ENCODE assay signal across 15 mouse cellular contexts in genomic region chr1:59439252-59439651, GRCm38 (mm10). TPM values are rescaled to one million over a fixed set of nuclear protein-coding genes. Genes with fewer than 3 reads are reported as not detected.
A peak's percentile ranks its signal among the peaks of the same experiment; 100 is the strongest.
DNase-seq lines count a peak whose midpoint lies in the region; ATAC-seq and TF ChIP-seq lines count a peak whose summit lies in the region.
"Had no signal": no experiment of that assay in that cellular context is flagged by ENCODE, and none has a peak within 500 bp of the region (broad histone marks: within the 10 kb centered on the region; RNA-seq: fewer than 3 reads in every experiment).

No protein-coding gene starts in this region.

- no peak overlapping the region for H3K4me2 ChIP-seq in kidney, embryonic 15.5 days
- H3K4me2 ChIP-seq: embryonic facial prominence, embryonic 13.5 days; heart, embryonic 11.5 days; hindbrain, embryonic 12.5 days; lung, embryonic 15.5 days had no signal

- DNase-seq in cerebellum, adult 11 months, result peak; percentile 44
- no peak for DNase-seq in cerebellum, postnatal 4 days (ENCODE audit: low spot score in 2 of 2)
- peak; percentile 74 for DNase-seq in kidney, adult 2 months
- peak; percentile 60 to 63 for DNase-seq in cerebellum, postnatal 10 days
- DNase-seq in kidney, postnatal 14 days, result peak; percentile 71
- no peak for DNase-seq in right cerebral cortex, postnatal 10 days (ENCODE audit: low spot score in 2 of 2)
- DNase-seq: liver; thymus, adult 18-20 months had no signal

- peaks cover 21% of the 10 kb centered on the region for H3K4me1 ChIP-seq in kidney, adult 2 months (ENCODE audit: control insufficient read depth, insufficient read depth, low read length)
- H3K4me1 ChIP-seq in kidney, embryonic 15.5 days, result peaks cover 31% of the 10 kb centered on the region

- no peaks in the 10 kb centered on the region for H3K9me3 ChIP-seq in kidney, embryonic 15.5 days (replicated peaks)
- H3K9me3 ChIP-seq: embryonic facial prominence, embryonic 13.5 days; hindbrain, embryonic 12.5 days; lung, embryonic 15.5 days had no signal

- WGBS in kidney, adult 2 months, result 40% methylated on average over 2 of the region's 2 CpGs
- WGBS in kidney, embryonic 15.5 days, result 66% methylated on average over 2 of the region's 2 CpGs

- no peak overlapping the region for H3K4me3 ChIP-seq in kidney, adult 2 months (ENCODE audit: insufficient read depth, low read depth, low read length)
- no peak overlapping the region for H3K4me3 ChIP-seq in kidney, embryonic 15.5 days (replicated peaks)
- H3K4me3 ChIP-seq: embryonic facial prominence, embryonic 13.5 days; hindbrain, embryonic 12.5 days; lung, embryonic 15.5 days had no signal

- no peak overlapping the region for H3K9ac ChIP-seq in kidney, embryonic 15.5 days
- H3K9ac ChIP-seq: embryonic facial prominence, embryonic 13.5 days; hindbrain, embryonic 12.5 days; lung, embryonic 15.5 days had no signal

- no peaks in the 10 kb centered on the region for H3K36me3 ChIP-seq in kidney, adult 2 months (ENCODE audit: control insufficient read depth, insufficient read depth, low read length)
- no peaks in the 10 kb centered on the region for H3K36me3 ChIP-seq in kidney, embryonic 15.5 days
- H3K36me3 ChIP-seq: embryonic facial prominence, embryonic 13.5 days; hindbrain, embryonic 12.5 days; lung, embryonic 15.5 days had no signal

- no peak for ATAC-seq in kidney, embryonic 15.5 days (replicated peaks; ENCODE audit: low FRiP score)
- ATAC-seq in megakaryocyte, adult 5-6 weeks (ENCODE audit: poor library complexity, severe bottlenecking), result no peak

- TF ChIP-seq POLR2A in kidney, adult 2 months (IDR thresholded peaks at IDR 0.05; ENCODE audit: low read depth, low read length), result no peak

- no peaks in the 10 kb centered on the region for H3K27me3 ChIP-seq in kidney, adult 2 months (replicated peaks; ENCODE audit: control insufficient read depth, insufficient read depth, low read length)
- no peaks in the 10 kb centered on the region for H3K27me3 ChIP-seq in kidney, embryonic 15.5 days
- H3K27me3 ChIP-seq: embryonic facial prominence, embryonic 13.5 days; hindbrain, embryonic 12.5 days; lung, embryonic 15.5 days had no signal

- TF ChIP-seq CTCF in kidney, adult 2 months (conservative IDR thresholded peaks at IDR 0.05; ENCODE audit: insufficient read depth, insufficient read length, low read depth, low read length), result no peak

- peak overlapping the region; percentile 54; the same call in 1 of the 2 replicates for H3K27ac ChIP-seq in kidney, adult 2 months (ENCODE audit: insufficient read depth, low read depth, low read length)
- no peak overlapping the region for H3K27ac ChIP-seq in kidney, embryonic 15.5 days
- H3K27ac ChIP-seq: embryonic facial prominence, embryonic 13.5 days; kidney, postnatal 0 days; lung, embryonic 15.5 days had no signal

RNA-seq across cellular contexts. Expression of gene Fzd7, which starts 43.0 kb away (rescaled TPM):
- 8.6 and 12.6 TPM in 2 replicates for polyA plus RNA-seq in kidney, adult 2 months (2012; rRNA removed)
- 19.1 and 19.5 TPM in 2 replicates for polyA plus RNA-seq in kidney, embryonic 15.5 days (2015; fragmentation: Nextera tagmentation; extraction: Ambion mirVana)
- 4.7 and 5.9 TPM in 2 replicates for total RNA-seq in megakaryocyte, adult 5-6 weeks (2015)
- total RNA-seq in megakaryocyte, adult 5-6 weeks (2017), result 3.2 and 3.9 TPM in 2 replicates

Comparison
In these comparisons a context has a peak if more than half of its experiments do, and no peak if none do; other contexts are left out.
1. DNase-seq: peak in cerebellum, adult 11 months (single experiment), kidney, adult 2 months (single experiment), cerebellum, postnatal 10 days (2 of 2) and kidney, postnatal 14 days (single experiment); none in cerebellum, postnatal 4 days (0 of 2) and right cerebral cortex, postnatal 10 days (0 of 2).